Mouse (Mus musculus) lung, postnatal 0 days (tissue): ENCODE measurements around the gene AI464131. TPM values are rescaled to one million over a fixed set of nuclear protein-coding genes. Genes with fewer than 3 reads are reported as not detected.

ENCODE experiments used
- ATAC-seq: fragments of 200-750 bp; cut with Nextera tagmentation; 2 replicates; pipeline ENCODE4 v1.8.0; 2017; ENCODE audit warnings: moderate library complexity
- DNase-seq: peaks from one replicate; pipeline ENCODE4 v3.0.0-alpha.2; 2016; ENCODE audit warnings: low spot score
- H3K27ac ChIP-seq: fragments of 300-500 bp; sonication (generic); 2 replicates; pipeline ENCODE4 v1.5.1; 2014; ENCODE audit warnings: antibody characterized with exemption, mild to moderate bottlenecking, low read length, mixed read lengths
- H3K27me3 ChIP-seq: fragments of 300-500 bp; sonication (generic); replicated peaks from 2 replicates; pipeline ENCODE4 v1.6.1; 2014; ENCODE audit warnings: low read length, mixed read lengths; ENCODE audit not compliant: insufficient read depth
- H3K36me3 ChIP-seq: fragments of 300-500 bp; sonication (generic); 2 replicates; pipeline ENCODE4 v1.6.1; 2014; ENCODE audit warnings: low read length, mixed read lengths; ENCODE audit not compliant: insufficient read depth
- H3K4me1 ChIP-seq: fragments of 300-500 bp; sonication (generic); 2 replicates; pipeline ENCODE4 v1.6.1; 2014; ENCODE audit warnings: antibody characterized with exemption, low read depth, low read length, mixed read lengths; ENCODE audit not compliant: insufficient read depth
- H3K4me2 ChIP-seq: fragments of 300-500 bp; sonication (generic); replicated peaks from 2 replicates; pipeline ENCODE4 v1.6.1; 2014; ENCODE audit warnings: low read depth, mild to moderate bottlenecking, low read length, moderate library complexity, mixed read lengths
- H3K4me3 ChIP-seq: fragments of 300-500 bp; sonication (generic); 2 replicates; pipeline ENCODE4 v1.5.1; 2014; ENCODE audit warnings: low read depth, low read length
- H3K9ac ChIP-seq: fragments of 300-500 bp; sonication (generic); replicated peaks from 2 replicates; pipeline ENCODE4 v1.6.1; 2014; ENCODE audit warnings: low read depth, mild to moderate bottlenecking
- H3K9me3 ChIP-seq: fragments of 300-500 bp; sonication (generic); 2 replicates; pipeline ENCODE4 v1.6.1; 2016; ENCODE audit warnings: low read length, mixed read lengths
- CTCF ChIP-seq: IDR thresholded peaks from 2 replicates; pipeline ENCODE4 v1.5.1; 2016; ENCODE audit warnings: antibody characterized with exemption, mild to moderate bottlenecking
- EP300 ChIP-seq: IDR thresholded peaks from 2 replicates; pipeline ENCODE4 v1.6.1; 2016; ENCODE audit warnings: antibody characterized with exemption, mild to moderate bottlenecking, control low read depth
- WGBS: fragments of 180-500 bp; shearing (Covaris S2); extraction: QIAGEN DNeasy Blood & Tissue Kit; methylation state at CpG from one replicate; pipeline ENCODE4 v1.1.7; 2014; 5-methylcytosine and 5-hydroxymethylcytosine counted together
- polyA plus RNA-seq: library from polyadenylated mRNA; unstranded; fragments of >200 nt; fragmentation: Nextera tagmentation; extraction: Ambion mirVana; gene quantifications from 2 replicates; pipeline ENCODE4 v1.2.1, GENCODE M21; 2015

The AI464131 gene
- polyA plus RNA-seq, 1 experiment from 2014 or later: 5.5 TPM

GRCm38 (mm10) chr4:41480254-41480653 lies 22.6 kb downstream of the AI464131 start:
- WGBS: 64% methylated on average over 8 of the region's 8 CpGs

GRCm38 (mm10) chr4:41479456-41479804 lies 23.4 kb downstream of the AI464131 start:
- WGBS: 85% methylated on average over 1 of the region's 1 CpGs
- H3K9me3 ChIP-seq: no peaks in the 10 kb centered on the region
- H3K9ac ChIP-seq: no peak overlapping the region
- H3K36me3 ChIP-seq: no peaks in the 10 kb centered on the region
- peak; percentile 80 for DNase-seq
- TF ChIP-seq CTCF: no peak
- TF ChIP-seq EP300: peak; percentile 51; the same call in 1 of the 2 replicates
- no peak overlapping the region for H3K4me2 ChIP-seq
- peak overlapping the region; percentile 48 for H3K27ac ChIP-seq
- H3K4me3 ChIP-seq: no peak overlapping the region
- no peaks in the 10 kb centered on the region for H3K4me1 ChIP-seq
- ATAC-seq: peak; percentile 43; the same call in 1 of the 2 replicates
- no peaks in the 10 kb centered on the region for H3K27me3 ChIP-seq

More at GRCm38 (mm10) chr4:41480254-41480653, 22.6 kb downstream of the AI464131 start:
- DNase-seq (peak; percentile 37), ATAC-seq (peak; percentile 20; the same call in 1 of the 2 replicates)
- Histone ChIP-seq H3K36me3 (no peaks in the 10 kb centered on the region), H3K9me3 (no peaks in the 10 kb centered on the region), H3K4me2 (no peak overlapping the region), H3K27ac (peak overlapping the region; percentile 48), H3K27me3 (no peaks in the 10 kb centered on the region), H3K4me3 (no peak overlapping the region), H3K4me1 (no peaks in the 10 kb centered on the region), H3K9ac (no peak overlapping the region)
- TF ChIP-seq EP300 (no peak), CTCF (no peak)

GRCm38 (mm10) chr4:41478751-41479455 lies 24.0 kb downstream of the AI464131 start:
- Histone ChIP-seq H3K4me2 (no peak overlapping the region), H3K9me3 (no peaks in the 10 kb centered on the region), H3K4me3 (no peak overlapping the region), H3K4me1 (no peaks in the 10 kb centered on the region), H3K36me3 (no peaks in the 10 kb centered on the region), H3K27me3 (no peaks in the 10 kb centered on the region), H3K9ac (no peak overlapping the region), H3K27ac (no peak overlapping the region)
- DNase-seq (no peak), ATAC-seq (no peak)
- WGBS: 68% methylated on average over 4 of the region's 4 CpGs
- TF ChIP-seq EP300 (no peak), CTCF (peak; percentile 35)

- no peak for ATAC-seq
- Histone ChIP-seq H3K9me3 (no peaks in the 10 kb centered on the region), H3K27ac (no peak overlapping the region), H3K4me3 (no peak overlapping the region), H3K36me3 (no peaks in the 10 kb centered on the region), H3K4me2 (no peak overlapping the region), H3K9ac (no peak overlapping the region), H3K4me1 (no peaks in the 10 kb centered on the region), H3K27me3 (no peaks in the 10 kb centered on the region)
- 84% methylated on average over 9 of the region's 9 CpGs for WGBS
- DNase-seq: no peak
- TF ChIP-seq CTCF: no peak
- TF ChIP-seq EP300: no peak
These were observed 25.2 kb downstream of the AI464131 start for GRCm38 (mm10) chr4:41477648-41478160.

- 88% methylated on average over 1 of the region's 1 CpGs for WGBS
- no peaks in the 10 kb centered on the region for H3K27me3 ChIP-seq
- H3K9me3 ChIP-seq: no peaks in the 10 kb centered on the region
- no peaks in the 10 kb centered on the region for H3K36me3 ChIP-seq
- H3K27ac ChIP-seq: no peak overlapping the region
- DNase-seq (no peak), ATAC-seq (no peak)
- H3K4me3 ChIP-seq: no peak overlapping the region
- H3K9ac ChIP-seq: no peak overlapping the region
- TF ChIP-seq EP300 (no peak), CTCF (no peak)
- H3K4me1 ChIP-seq: no peaks in the 10 kb centered on the region
- no peak overlapping the region for H3K4me2 ChIP-seq
These were observed 31.5 kb downstream of the AI464131 start for GRCm38 (mm10) chr4:41471384-41471689.

GRCm38 (mm10) chr4:41470684-41471383 lies 32.0 kb downstream of the AI464131 start:
- no peak overlapping the region for H3K27ac ChIP-seq
- H3K4me2 ChIP-seq: no peak overlapping the region
- no peaks in the 10 kb centered on the region for H3K27me3 ChIP-seq
- peak; percentile 44 for DNase-seq
- H3K36me3 ChIP-seq: no peaks in the 10 kb centered on the region
- H3K9me3 ChIP-seq: no peaks in the 10 kb centered on the region
- TF ChIP-seq EP300 (no peak), CTCF (no peak)
- ATAC-seq: no peak; the same call in none of the 2 replicates
- 51% methylated on average over 5 of the region's 5 CpGs for WGBS
- H3K4me1 ChIP-seq: no peaks in the 10 kb centered on the region
- no peak overlapping the region for H3K4me3 ChIP-seq
- no peak overlapping the region for H3K9ac ChIP-seq
